Mouse (Mus musculus) spleen, embryonic (tissue): ENCODE measurements around the gene Sucla2.

Experiments
- CTCF ChIA-PET: fragments of 350-600 bp; sonication (Branson Sonifier 250); formaldehyde crosslinking; loops from one replicate; lab custom pipeline; 2022; lab: Charles Lee

Gene Sucla2

DNA sequence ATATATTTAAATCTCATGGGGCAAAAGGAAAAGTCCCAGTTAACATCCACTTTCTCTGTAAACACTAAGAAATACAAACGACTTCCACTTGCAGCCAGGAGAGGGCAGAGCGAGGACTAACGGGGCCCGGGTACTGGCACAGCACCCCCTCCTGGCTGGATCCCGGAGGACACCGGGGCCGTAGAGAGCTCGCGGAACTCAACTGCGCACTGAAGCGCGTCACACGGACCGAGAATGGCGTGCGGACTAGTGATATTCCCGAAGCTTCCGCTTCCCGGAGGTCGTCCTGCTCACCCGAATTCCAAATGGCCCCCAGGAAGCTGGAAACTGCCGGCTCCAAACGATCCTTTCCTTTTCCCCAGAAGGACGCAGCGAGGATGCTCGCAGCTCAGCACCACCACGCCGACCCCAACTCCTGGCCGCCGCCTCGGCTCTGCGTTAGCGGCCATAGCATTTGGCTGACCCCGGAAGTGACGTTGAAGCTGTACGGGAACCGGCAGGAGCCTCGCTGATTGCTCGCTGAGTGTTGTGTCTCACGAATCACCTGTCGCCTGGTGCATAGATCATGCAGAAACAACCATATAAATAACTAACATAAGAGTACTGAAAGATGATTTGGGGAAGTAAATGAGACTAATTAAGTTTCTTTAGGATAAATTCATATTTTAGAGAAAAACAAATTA, at the start of gene Sucla2:
Sucla2 (plus strand) TSS at position 554 of the 683 bp plus-strand sequence.
- CTCF ChIA-PET = interaction anchor here (0.9 to 1.4 kb wide), 2 partner anchors 9 to 425 kb away, joined by 3 read pairs; no protein-coding TSS in a partner anchor

DNA sequence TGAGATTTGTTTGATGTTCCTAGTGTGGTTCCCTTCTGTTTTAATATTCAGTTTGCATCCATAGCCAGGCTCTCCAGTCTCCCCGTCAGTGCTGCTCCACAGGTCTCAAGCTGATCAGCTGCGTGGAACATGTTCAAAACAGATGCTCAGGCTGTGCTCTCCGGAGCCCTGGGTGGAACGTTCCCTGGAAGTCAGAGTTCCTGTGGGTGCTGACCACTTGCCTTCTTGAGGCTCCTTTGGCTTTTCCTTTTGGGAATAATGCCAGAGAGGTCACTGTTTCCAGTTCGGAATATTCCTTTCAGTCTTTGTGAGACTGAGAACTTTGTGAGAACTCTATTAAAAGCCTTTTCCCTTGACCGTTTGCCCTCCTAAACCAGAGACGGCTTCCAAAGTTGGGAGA, 49.6 kb upstream of the Sucla2 start:
- CTCF ChIA-PET = no interaction called here

DNA sequence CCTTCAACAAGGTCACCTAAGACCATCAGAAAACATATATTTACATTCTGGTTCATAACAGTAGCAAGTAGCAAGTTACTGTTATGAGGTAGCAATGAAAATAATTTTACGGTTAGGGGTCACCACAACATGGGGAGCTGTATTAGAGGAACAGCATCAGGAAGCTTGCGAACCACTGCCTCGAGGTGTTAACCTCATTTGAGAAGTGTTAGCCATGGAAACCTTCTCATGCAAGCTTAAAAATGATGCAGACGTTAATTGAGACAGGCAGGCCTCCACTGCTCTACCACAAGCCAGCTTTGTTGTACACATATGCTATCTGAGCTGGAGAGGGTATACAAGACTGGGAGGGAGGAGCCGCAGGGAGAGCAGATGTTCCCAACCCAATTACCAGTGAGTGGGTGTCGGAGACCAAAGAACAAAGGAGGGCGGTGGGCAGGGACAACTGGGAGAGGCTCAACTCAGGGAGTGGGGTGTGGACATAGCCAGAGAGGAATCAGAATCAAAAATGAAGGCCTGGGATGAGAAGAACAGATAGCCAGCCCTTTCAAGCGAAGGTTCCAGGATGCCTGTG, 48.7 kb upstream of the Sucla2 start:
- CTCF ChIA-PET = no interaction called here

DNA sequence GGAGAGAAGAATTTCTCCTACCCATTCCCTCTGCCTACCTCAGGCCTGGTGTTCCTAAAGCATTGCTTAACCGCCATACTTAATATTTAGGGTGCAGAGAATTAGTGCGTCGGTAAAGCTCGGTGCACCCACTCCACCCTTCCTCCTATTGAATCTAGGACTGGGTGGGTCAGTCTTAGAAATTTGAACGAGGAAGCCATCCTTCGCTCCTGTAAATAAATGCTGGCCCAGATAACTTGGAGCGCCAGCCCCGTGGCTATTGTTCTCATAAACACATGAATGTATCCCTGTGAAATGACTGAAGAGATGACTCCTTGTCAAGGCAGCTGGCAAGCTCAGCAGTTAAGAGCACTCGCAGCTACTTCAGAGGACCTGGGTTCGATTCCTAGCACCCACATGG, 48.0 kb upstream of the Sucla2 start:
- CTCF ChIA-PET = no interaction called here

DNA sequence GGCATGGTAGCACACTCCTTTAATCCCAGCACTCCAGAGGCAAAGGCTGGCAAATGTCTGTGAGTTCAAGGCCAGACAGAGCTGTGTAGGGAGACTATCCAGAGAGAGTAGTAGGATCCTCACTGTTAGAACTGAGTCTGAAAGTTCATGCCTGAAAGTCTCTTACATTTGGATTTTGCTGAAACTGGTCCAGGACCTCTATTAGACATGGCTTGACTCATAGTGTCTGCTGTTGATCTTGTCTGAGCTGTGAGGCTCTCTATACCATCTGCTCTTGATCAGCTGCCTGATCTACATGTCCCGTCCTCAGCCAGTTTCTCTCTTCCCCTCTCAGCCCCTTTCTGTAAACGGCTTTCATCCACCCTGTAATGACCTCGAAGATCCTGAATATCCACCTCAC, 46.8 kb upstream of the Sucla2 start:
- CTCF ChIA-PET = no interaction called here

DNA sequence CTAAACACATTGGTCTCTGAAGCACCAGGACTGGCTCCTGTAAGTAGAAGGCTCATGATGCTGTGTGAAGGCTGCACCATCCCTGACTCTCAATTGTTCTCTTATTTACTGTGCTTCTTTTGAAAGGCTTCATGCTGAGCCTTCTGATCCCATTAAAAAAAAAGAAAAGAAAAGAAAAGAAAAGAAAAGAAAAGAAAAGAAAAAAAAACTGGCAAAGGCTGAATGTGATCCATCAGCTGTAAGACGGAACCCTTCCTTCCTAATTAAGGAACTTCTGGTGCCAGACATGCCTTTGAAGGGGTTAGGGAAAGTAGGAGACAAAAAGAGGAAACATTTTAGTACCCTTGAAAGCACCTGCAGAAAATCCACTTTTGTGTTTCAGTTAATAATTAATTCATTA, 45.3 kb upstream of the Sucla2 start:
- CTCF ChIA-PET = no interaction called here

DNA sequence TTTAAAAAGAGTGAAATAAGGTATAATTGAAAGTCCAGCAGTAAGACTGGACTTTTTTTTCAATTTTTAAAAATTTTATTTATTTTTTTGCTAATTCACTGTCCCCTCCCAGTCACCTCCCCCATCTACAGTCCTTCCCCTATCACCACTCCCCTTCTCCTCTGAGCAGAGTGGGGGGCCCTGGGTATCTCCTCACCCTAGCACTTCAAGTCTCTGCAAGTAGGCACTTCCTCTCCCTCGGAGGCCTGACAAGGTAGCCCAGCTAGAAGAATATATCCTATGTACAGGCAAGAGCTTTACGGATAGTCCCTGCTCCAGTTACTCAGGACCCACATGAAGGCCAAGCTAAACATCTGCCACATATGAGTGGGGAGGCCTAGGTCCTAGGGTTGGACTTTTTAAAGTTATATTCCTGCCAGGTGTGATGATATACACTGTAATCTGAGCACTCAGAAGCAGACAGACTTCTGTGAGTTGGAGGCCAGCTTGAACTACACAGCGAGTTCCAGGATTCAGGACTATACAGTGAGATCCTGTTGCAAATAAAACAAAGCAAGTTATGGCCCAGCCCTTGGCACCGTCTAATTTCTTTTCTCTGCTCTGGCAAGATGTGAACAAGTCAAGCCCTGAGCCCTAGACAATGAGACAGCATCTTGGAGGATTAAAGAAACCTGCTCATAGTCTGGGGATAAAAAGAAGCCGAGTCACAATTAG, 41.4 kb upstream of the Sucla2 start:
- CTCF ChIA-PET = interaction anchor here (0.6 kb wide), 1 partner anchor 1335 kb away, joined by 9 read pairs; no protein-coding TSS in a partner anchor

DNA sequence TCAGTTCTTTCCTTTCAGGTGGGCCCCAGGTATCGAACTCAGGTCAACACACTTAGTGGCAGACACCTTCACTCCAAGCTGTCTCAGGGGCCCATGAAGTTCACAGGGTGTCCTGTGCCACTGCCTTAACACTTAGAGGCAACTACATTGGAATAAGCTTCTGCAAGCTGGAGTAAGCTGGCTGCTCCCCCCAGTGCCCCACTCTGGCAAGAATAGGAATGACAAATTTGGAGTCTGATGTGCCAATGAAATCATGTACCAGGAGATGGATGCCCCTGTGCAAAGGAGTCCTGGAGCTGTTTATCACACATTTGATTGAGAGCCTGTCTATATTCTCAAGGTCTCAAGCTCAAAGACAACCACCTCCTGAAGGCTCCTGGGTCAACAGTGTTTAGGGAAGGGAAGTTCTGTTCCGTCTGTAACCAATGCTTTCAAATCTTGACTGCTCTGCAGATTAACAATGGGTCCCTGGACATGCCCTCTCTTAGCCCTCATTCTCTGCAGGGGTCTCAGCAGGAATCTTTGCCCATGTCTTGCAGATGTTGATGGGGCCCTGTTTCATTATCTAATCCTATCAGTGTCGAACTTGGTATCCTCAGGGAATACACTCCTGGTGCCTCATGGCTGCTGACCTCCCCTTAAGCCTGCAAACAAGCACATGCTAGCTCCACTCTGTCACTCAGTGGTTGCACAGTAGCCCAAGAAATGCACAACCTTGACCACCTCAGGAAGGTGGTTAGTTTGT, 40.6 kb upstream of the Sucla2 start:
- CTCF ChIA-PET = interaction anchor here (0.6 to 0.7 kb wide), 2 partner anchors 134 to 1334 kb away, joined by 3 to 9 read pairs; no protein-coding TSS in a partner anchor

DNA sequence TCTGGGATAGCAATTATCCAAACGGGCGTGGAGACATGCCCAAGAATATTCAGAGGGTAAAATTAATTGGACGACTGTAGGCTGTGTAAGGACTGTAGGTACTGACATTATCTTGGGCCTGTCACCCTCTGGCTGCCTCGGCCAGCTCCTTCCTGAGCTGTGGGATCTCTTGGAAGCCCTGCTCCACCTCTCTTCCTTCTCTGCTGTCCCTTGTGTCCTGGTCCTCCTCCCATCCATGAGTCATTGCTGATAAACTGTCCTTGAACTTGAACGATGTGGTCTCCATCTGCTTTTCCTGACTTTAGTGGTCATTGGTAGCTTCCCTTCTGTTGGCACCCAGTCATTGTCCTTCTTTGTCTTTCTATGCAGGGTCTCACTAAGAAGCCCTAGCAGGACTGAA, 38.5 kb upstream of the Sucla2 start:
- CTCF ChIA-PET = no interaction called here

DNA sequence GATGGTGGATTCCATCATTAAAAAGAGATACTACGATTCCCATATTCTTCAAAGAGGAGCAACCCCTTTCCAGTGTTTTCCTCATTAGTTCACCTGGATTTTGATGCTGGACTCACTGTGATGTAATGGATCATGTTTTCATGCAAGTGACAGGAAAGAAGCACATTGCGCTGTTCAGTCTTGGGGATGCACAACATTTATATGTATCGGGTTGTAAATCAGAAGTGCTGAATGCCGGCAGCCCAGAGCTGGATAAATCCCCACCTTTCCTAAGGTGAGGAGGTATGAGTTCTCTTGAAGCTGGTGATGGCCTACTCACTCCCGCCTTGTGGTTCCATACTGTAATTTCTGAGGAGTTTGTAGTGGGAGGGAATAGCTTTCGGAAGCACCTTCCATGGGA, 31.8 kb upstream of the Sucla2 start:
- CTCF ChIA-PET = no interaction called here

DNA sequence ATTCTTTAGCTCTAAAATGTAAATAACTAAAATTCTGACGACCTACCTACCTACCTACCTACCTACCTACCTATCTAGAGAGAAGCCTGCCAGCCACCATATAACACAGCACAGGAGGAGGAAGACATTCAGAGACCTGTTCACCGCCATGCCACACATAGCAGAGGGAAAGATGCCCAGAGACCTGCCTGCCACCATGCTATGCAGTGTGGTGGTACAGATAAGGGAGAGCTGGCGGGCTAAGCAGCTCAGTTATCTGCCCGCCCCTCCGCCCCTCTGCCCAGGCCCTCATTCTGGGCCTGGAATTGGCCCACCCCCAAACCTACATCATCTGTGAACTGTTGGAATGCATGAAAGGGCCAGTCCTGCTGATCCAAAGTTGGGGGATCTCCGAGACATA, 31.0 kb upstream of the Sucla2 start:
- CTCF ChIA-PET = no interaction called here

DNA sequence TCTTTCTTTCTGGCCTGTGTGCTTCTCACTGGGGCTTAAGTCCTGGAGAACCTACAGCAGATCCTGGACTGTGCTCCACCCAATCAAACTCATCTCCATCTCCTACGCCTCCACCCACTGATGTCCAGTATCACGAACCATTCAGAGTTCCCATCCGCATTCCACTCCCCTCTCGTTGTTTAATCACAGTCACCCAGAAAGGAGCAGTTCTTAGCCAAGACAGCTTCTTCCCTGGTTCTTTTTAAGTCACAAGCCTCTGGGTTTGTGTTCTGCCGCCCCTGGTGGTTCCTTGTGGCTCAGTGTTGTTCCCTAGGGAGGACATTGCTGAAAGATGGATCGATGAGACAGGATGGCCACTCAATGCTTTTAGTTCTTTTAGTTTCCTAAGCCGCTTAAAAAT, 29.4 kb upstream of the Sucla2 start:
- CTCF ChIA-PET = no interaction called here

DNA sequence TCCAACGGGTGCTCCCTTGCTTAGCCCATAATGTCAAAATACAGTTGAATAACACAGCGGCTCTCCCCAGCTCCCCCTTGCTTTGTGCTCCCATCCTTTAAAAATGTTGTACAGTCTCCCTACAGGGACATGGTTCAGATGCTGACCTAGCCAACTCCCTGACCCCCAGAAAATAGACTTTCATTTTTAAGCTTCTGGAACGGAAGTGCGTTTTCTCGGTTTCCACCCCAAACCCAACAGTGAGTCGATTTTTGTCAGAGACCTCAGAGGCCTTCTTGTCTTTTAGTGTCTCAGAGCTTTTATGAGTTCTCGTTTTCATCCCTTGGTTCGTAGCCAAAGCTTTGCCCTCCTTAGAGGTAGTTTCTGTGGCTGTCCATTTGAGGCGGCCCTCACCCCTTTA, 23.8 kb upstream of the Sucla2 start:
- CTCF ChIA-PET = interaction anchor here (0.8 kb wide), 1 partner anchor 99 kb away, joined by 3 read pairs; no protein-coding TSS in a partner anchor

DNA sequence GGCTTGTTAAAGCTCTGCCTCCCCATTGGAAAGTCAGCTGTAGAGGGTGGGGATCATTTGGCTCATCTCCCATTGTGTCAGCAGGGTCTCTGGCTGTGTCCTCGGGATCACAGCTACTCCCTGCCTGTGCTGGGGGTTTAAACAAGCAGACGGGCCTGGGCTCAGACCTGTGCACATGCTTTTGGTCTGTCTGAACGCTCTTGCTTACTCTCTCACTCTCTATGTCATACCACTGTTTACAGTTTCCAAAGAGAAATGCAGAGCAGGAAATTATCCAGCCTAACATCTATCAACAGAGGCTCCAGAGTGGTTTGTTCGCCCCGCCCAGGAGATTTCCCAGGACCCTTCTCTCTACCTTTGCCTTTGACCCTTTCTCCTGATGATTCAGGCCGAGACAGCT, 23.4 kb upstream of the Sucla2 start:
- CTCF ChIA-PET = interaction anchor here (0.8 kb wide), 1 partner anchor 100 kb away, joined by 3 read pairs; no protein-coding TSS in a partner anchor

DNA sequence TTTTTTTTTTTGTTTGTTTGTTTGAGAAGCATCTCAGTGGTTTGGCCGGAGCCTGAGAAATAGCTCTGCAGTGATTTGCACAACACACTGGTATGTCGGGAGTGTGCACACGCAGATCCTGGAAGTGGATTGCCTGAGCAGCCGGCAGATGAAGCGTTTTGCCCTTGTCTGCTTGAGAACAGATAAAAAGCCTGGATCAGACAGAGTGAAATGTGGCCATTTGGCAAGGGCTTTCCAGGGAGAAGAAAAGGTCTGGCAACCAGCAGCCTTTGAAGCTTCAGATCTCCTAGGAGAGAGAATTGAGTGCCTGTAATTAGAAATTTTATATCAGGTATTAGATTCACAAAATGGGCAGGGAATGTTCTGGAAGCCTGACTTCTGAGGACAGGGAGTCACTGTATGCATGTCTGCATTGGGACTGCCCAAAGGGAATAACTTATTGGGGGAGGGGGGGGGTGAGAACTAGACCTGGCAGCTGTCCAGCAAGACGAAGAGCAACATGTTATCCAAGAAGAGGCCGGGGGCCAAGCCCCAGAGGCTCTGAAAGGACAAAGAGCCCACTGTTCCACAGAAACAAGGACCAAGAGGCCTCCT, 22.4 kb upstream of the Sucla2 start:
- CTCF ChIA-PET = interaction anchor here (0.7 kb wide), 1 partner anchor 744 kb away, joined by 4 read pairs; no protein-coding TSS in a partner anchor

DNA sequence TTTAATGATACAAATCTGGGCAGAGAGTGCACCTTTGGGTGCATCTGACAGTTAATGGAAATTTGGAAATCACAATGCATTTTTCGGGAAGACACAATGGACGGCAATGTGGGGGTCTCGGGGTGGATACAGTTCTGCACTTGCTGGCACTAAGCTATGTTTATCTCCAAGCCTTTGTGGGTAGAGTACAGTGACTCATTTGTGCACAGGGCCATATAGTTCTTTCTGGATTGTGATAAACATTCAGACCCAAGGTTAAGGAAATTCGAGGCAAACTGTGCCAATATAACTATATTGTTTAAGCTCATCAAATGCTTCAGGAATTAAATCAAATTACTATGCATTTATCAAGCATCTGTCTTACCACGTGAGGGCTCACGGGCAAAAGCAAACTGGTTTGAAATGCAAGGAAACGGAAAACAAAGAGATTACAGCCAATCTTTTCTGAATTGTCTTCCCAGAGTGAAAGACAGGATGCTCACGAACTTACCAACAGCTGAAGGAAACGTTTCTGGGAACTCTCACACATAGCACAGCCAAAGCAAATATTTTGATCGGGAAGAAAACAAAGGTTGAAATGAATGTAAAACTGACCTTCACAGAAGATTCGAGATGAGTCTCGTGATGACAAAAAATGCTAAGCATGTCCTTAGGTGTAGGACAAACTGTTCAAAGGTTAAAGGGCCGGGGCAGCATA, 21.7 kb upstream of the Sucla2 start:
- CTCF ChIA-PET = no interaction called here

DNA sequence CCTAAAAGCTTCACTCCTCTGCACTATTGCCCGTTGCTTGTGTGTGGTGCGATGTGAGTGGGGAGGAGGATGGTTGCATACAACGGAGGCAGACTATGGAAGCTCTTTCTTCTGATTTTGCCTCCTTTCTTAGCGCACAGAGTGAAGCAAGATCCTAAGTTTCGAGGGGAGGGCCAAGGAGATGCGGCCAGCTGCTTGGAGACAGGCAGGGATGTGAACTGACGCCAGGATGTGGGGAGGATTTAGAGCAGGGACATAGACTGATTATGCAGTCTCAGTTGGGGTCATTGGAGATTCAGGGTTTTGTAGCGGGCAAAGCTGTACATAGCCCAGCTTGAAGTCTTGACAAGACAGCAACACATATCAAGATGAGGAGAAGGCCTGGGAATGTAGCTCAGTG, 18.8 kb upstream of the Sucla2 start:
- CTCF ChIA-PET = no interaction called here

DNA sequence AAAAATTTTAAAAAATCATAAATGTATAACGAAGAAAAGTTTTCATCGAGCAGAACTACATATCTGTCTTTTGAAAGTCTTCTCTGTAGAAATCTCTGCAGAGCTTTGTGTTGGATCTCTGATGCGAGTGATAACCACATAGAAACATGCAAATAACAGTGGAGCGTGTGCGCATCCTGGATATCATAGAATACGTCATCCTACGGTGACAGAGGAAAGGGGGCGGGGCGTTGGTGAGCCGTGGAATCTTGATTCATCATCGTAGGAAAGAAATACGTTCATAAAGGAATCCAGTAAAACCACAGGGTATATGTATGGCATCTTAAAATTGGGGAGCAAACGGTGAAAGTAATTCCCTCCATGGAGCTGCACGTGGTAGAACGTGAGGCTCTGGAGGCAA, 17.9 kb upstream of the Sucla2 start:
- CTCF ChIA-PET = no interaction called here

DNA sequence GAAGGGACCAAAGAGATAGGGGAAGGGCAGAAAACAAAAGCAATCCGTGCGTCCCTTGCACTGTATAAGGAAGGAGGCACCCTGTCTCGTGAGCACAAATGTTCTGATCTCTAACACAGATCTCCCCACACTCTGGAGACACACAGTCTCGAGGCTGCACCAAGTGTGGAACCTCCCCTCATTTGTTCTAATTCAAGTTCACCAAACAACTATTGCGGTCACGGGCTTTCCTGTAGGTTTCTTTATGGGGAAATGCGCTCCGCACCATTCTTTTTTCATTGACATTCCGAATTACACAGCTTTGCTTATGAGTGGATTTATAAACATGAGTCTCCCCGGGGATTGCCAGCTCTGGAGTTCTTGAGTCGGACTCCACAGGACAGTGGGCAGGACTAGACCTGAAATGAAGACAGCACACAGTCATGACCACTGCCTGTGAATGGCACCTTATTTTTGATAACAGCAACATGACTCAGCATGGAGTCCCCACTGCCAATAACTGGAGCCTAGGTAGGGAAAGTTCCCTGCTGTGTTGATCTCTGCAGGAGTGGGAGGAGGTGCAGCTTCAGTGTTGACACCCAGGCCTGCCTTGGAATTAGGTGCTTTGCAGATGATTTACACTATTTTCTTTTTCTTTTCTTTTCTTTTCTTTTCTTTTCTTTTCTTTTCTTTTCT, 17.3 kb upstream of the Sucla2 start:
- CTCF ChIA-PET = no interaction called here
